Mouse (Mus musculus): ENCODE data around the gene Haao.

Gene Haao

GRCm38 (mm10) chr17:83847815-83848214 is at the start of gene Haao:
Gene Haao, minus strand, starts transcription at chr17:83847963.
- DNase-seq (ENCODE audit: inconsistent age in 2 of 2, low spot score in 1 of 2), result no peak

GRCm38 (mm10) chr17:83897361-83897799 is 49.6 kb upstream of the Haao start:
- no peak for DNase-seq (ENCODE audit: inconsistent age in 2 of 2, low spot score in 1 of 2)

- DNase-seq (ENCODE audit: inconsistent age in 2 of 2, low spot score in 1 of 2), result peak in 1 of 2 experiments; percentile 66
These were observed 49.0 kb upstream of the Haao start for GRCm38 (mm10) chr17:83896723-83897122.

- peak in 1 of 2 experiments; percentile 48 for DNase-seq (ENCODE audit: inconsistent age in 2 of 2, low spot score in 1 of 2)
These were observed 47.6 kb upstream of the Haao start for GRCm38 (mm10) chr17:83895321-83895770.

- DNase-seq (ENCODE audit: inconsistent age in 2 of 2, low spot score in 1 of 2), result no peak
These were observed 45.4 kb upstream of the Haao start for GRCm38 (mm10) chr17:83893134-83893533.

- no peak for DNase-seq (ENCODE audit: inconsistent age in 2 of 2, low spot score in 1 of 2)
These were observed 44.1 kb upstream of the Haao start for GRCm38 (mm10) chr17:83891864-83892263.

GRCm38 (mm10) chr17:83890373-83890696 is 42.6 kb upstream of the Haao start:
- no peak for DNase-seq (ENCODE audit: inconsistent age in 2 of 2, low spot score in 1 of 2)

GRCm38 (mm10) chr17:83889691-83890372 is 42.1 kb upstream of the Haao start:
- DNase-seq (ENCODE audit: inconsistent age in 2 of 2, low spot score in 1 of 2), result peak in 1 of 2 experiments; percentile 64

- DNase-seq (ENCODE audit: inconsistent age in 2 of 2, low spot score in 1 of 2), result no peak
These were observed 41.5 kb upstream of the Haao start for GRCm38 (mm10) chr17:83889329-83889690.

GRCm38 (mm10) chr17:83887241-83887640 is 39.5 kb upstream of the Haao start:
- no peak for DNase-seq (ENCODE audit: inconsistent age in 2 of 2, low spot score in 1 of 2)

GRCm38 (mm10) chr17:83886395-83886794 is 38.6 kb upstream of the Haao start:
- no peak for DNase-seq (ENCODE audit: inconsistent age in 2 of 2, low spot score in 1 of 2)

GRCm38 (mm10) chr17:83885750-83886149 is 38.0 kb upstream of the Haao start:
- DNase-seq (ENCODE audit: inconsistent age in 2 of 2, low spot score in 1 of 2), result no peak

GRCm38 (mm10) chr17:83885021-83885582 is 37.3 kb upstream of the Haao start:
- no peak for DNase-seq (ENCODE audit: inconsistent age in 2 of 2, low spot score in 1 of 2)

- no peak for DNase-seq (ENCODE audit: inconsistent age in 2 of 2, low spot score in 1 of 2)
These were observed 35.0 kb upstream of the Haao start for GRCm38 (mm10) chr17:83882788-83883187.

- no peak for DNase-seq (ENCODE audit: inconsistent age in 2 of 2, low spot score in 1 of 2)
These were observed 33.3 kb upstream of the Haao start for GRCm38 (mm10) chr17:83881071-83881470.

- no peak for DNase-seq (ENCODE audit: inconsistent age in 2 of 2, low spot score in 1 of 2)
These were observed 32.5 kb upstream of the Haao start for GRCm38 (mm10) chr17:83880174-83880710.

GRCm38 (mm10) chr17:83879631-83880030 is 31.9 kb upstream of the Haao start:
- DNase-seq (ENCODE audit: inconsistent age in 2 of 2, low spot score in 1 of 2), result no peak

- no peak for DNase-seq (ENCODE audit: inconsistent age in 2 of 2, low spot score in 1 of 2)
These were observed 26.8 kb upstream of the Haao start for GRCm38 (mm10) chr17:83874610-83875009.

- peak; percentile 35 to 65 for DNase-seq (ENCODE audit: inconsistent age in 2 of 2, low spot score in 1 of 2)
These were observed 25.8 kb upstream of the Haao start for GRCm38 (mm10) chr17:83873363-83874141.

- DNase-seq (ENCODE audit: inconsistent age in 2 of 2, low spot score in 1 of 2), result peak; percentile 69 to 88
These were observed 25.1 kb upstream of the Haao start for GRCm38 (mm10) chr17:83872806-83873348.

GRCm38 (mm10) chr17:83871354-83871753 is 23.6 kb upstream of the Haao start:
- DNase-seq (ENCODE audit: inconsistent age in 2 of 2, low spot score in 1 of 2), result no peak
